Mouse (Mus musculus): ENCODE measurements at regions not wholly inside any gene's neighbourhood (a gene's known extent, or its start where the extent isn't known, plus 50 kb on each side); places are given as distances from the start of the nearest gene placed in this dataset.

- DNase-seq = no peak
Measured at GRCm38 (mm10) chrX:166725761-166726503, 140.4 kb upstream of the Egfl6 start.

GRCm38 (mm10) chrX:166718075-166718474 is 132.6 kb upstream of the Egfl6 start:
- no peak for DNase-seq

GRCm38 (mm10) chrX:166709306-166709705 is 123.8 kb upstream of the Egfl6 start:
- no peak for DNase-seq

- no peak for DNase-seq
Measured at GRCm38 (mm10) chrX:166708106-166708505, 122.6 kb upstream of the Egfl6 start.

GRCm38 (mm10) chrX:166707029-166707428 is 121.5 kb upstream of the Egfl6 start:
- DNase-seq = no peak

GRCm38 (mm10) chrX:166704311-166704710 is 118.8 kb upstream of the Egfl6 start:
- DNase-seq = no peak

- no peak for DNase-seq
Measured at GRCm38 (mm10) chrX:166694219-166694618, 108.7 kb upstream of the Egfl6 start.

- DNase-seq = no peak
Measured at GRCm38 (mm10) chrX:166688779-166689178, 103.3 kb upstream of the Egfl6 start.

GRCm38 (mm10) chrX:166673404-166673803 is 87.9 kb upstream of the Egfl6 start:
- peak in 1 of 2 experiments; percentile 8 for DNase-seq

- no peak for DNase-seq
Measured at GRCm38 (mm10) chrX:166672617-166673016, 87.1 kb upstream of the Egfl6 start.

GRCm38 (mm10) chrX:166671853-166672252 is 86.3 kb upstream of the Egfl6 start:
- DNase-seq = no peak

GRCm38 (mm10) chrX:166666304-166666703 is 80.8 kb upstream of the Egfl6 start:
- DNase-seq = no peak

- DNase-seq = peak; percentile 55 to 77
Measured at GRCm38 (mm10) chrX:166661808-166662207, 76.3 kb upstream of the Egfl6 start.

GRCm38 (mm10) chrX:166661043-166661718 is 75.7 kb upstream of the Egfl6 start:
- DNase-seq = peak; percentile 63 to 84

- no peak for DNase-seq
Measured at GRCm38 (mm10) chrX:166660715-166661042, 75.2 kb upstream of the Egfl6 start.

GRCm38 (mm10) chrX:166652400-166652799 is 66.9 kb upstream of the Egfl6 start:
- peak; percentile 9 to 56 for DNase-seq

- DNase-seq = no peak
Measured at GRCm38 (mm10) chrX:166645713-166646112, 60.2 kb upstream of the Egfl6 start.

- no peak for DNase-seq
Measured at GRCm38 (mm10) chrX:166641256-166641655, 55.7 kb upstream of the Egfl6 start.

GRCm38 (mm10) chrX:166640258-166640657 is 54.7 kb upstream of the Egfl6 start:
- DNase-seq = no peak

Data from heart, adult 18-20 months (tissue).